Mouse (Mus musculus): ENCODE data around the gene Cd163.

- TF ChIP-seq CTCF (IDR thresholded peaks at IDR 0.05; ENCODE audit: low read depth) = no peak
- TF ChIP-seq EP300 (IDR thresholded peaks at IDR 0.05; ENCODE audit: low read depth) = no peak
These were observed 73.2 kb downstream of the Cd163 start for GRCm38 (mm10) chr6:124377494-124378255.

All from liver, postnatal 0 days (tissue).